In genomic region chr2:154946921-154947320, GRCm38 (mm10) we compare ENCODE assay signal across 21 mouse cellular contexts. TPM values are rescaled to one million over a fixed set of nuclear protein-coding genes. Genes with fewer than 3 reads are reported as not detected.
DNase-seq lines count a peak whose midpoint lies in the region; ATAC-seq and TF ChIP-seq lines count a peak whose summit lies in the region.
"Had no signal": no experiment of that assay in that cellular context is flagged by ENCODE, and none has a peak within 500 bp of the region (broad histone marks: within the 10 kb centered on the region; RNA-seq: fewer than 3 reads in every experiment).

No protein-coding gene starts in this region.

- H3K4me1 ChIP-seq in heart, embryonic 10.5 days = peaks cover 8% of the 10 kb centered on the region; the same call in 1 of the 2 replicates
- peaks cover 2% of the 10 kb centered on the region; the same call in 1 of the 2 replicates for H3K4me1 ChIP-seq in midbrain, embryonic 11.5 days (ENCODE audit: control insufficient read depth, insufficient read depth, low read length)
- H3K4me1 ChIP-seq in midbrain, postnatal 0 days (ENCODE audit: insufficient read depth, low read length) = no peaks in the 10 kb centered on the region
- H3K4me1 ChIP-seq in limb, embryonic 10.5 days = peaks cover 52% of the 10 kb centered on the region

- H3K4me3 ChIP-seq in heart, embryonic 10.5 days = no peak overlapping the region
- no peak overlapping the region for H3K4me3 ChIP-seq in midbrain, embryonic 11.5 days (ENCODE audit: low read depth, low read length)
- H3K4me3 ChIP-seq in midbrain, postnatal 0 days (ENCODE audit: low read depth, low read length) = no peak overlapping the region
- H3K4me3 ChIP-seq in limb, embryonic 10.5 days = no peak overlapping the region

- TF ChIP-seq CTCF in midbrain, postnatal 0 days (IDR thresholded peaks at IDR 0.05) = no peak

- ATAC-seq in midbrain, embryonic 11.5 days (ENCODE audit: low FRiP score) = no peak
- no peak for ATAC-seq in midbrain, postnatal 0 days (ENCODE audit: low FRiP score)
- ATAC-seq: activated CD4-positive, CD25-positive, alpha-beta regulatory T cell, adult 4 months; CD4-positive, CD25-positive, alpha-beta regulatory T cell, adult 4 months; Patski had no signal

- H3K36me3 ChIP-seq in heart, embryonic 10.5 days = no peaks in the 10 kb centered on the region
- no peaks in the 10 kb centered on the region for H3K36me3 ChIP-seq in midbrain, embryonic 11.5 days (ENCODE audit: control insufficient read depth, insufficient read depth, low read length)
- H3K36me3 ChIP-seq in midbrain, postnatal 0 days (ENCODE audit: insufficient read depth, low read length) = no peaks in the 10 kb centered on the region
- H3K36me3 ChIP-seq in limb, embryonic 10.5 days = no peaks in the 10 kb centered on the region
- H3K36me3 ChIP-seq: G1E had no signal

- no peak overlapping the region for H3K27ac ChIP-seq in heart, embryonic 10.5 days
- H3K27ac ChIP-seq in midbrain, embryonic 11.5 days (ENCODE audit: low read depth, low read length) = no peak overlapping the region
- H3K27ac ChIP-seq in midbrain, postnatal 0 days (ENCODE audit: low read depth, low read length) = no peak overlapping the region
- peak overlapping the region; percentile 46; the same call in 1 of the 2 replicates for H3K27ac ChIP-seq in limb, embryonic 10.5 days

- WGBS in heart, embryonic 10.5 days = 83% methylated on average over 3 of the region's 3 CpGs
- 85% methylated on average over 3 of the region's 3 CpGs for WGBS in midbrain, embryonic 11.5 days
- WGBS in midbrain, postnatal 0 days = 89% methylated on average over 3 of the region's 3 CpGs
- 92% methylated on average over 3 of the region's 3 CpGs for WGBS in limb, embryonic 10.5 days

- no peaks in the 10 kb centered on the region for H3K9me3 ChIP-seq in heart, embryonic 10.5 days
- no peaks in the 10 kb centered on the region for H3K9me3 ChIP-seq in midbrain, embryonic 11.5 days (ENCODE audit: control insufficient read depth, low read length)
- no peaks in the 10 kb centered on the region for H3K9me3 ChIP-seq in midbrain, postnatal 0 days (ENCODE audit: low read length)
- no peaks in the 10 kb centered on the region for H3K9me3 ChIP-seq in limb, embryonic 10.5 days (replicated peaks)
- H3K9me3 ChIP-seq: G1E had no signal

- H3K4me2 ChIP-seq in midbrain, embryonic 11.5 days = no peak overlapping the region
- no peak overlapping the region for H3K4me2 ChIP-seq in midbrain, postnatal 0 days (ENCODE audit: low read depth, low read length, poor library complexity, severe bottlenecking)

- no peak overlapping the region for H3K9ac ChIP-seq in midbrain, embryonic 11.5 days (ENCODE audit: low read length)
- no peak overlapping the region for H3K9ac ChIP-seq in midbrain, postnatal 0 days (replicated peaks; ENCODE audit: low read length, poor library complexity, severe bottlenecking)

- peak; percentile 51 for DNase-seq in heart, adult 11 months
- no peak for DNase-seq in heart, embryonic 10.5 days (ENCODE audit: low spot score)
- peak; percentile 51 for DNase-seq in midbrain, embryonic 11.5 days (ENCODE audit: low spot score, missing footprints)
- no peak for DNase-seq in midbrain, postnatal 0 days (ENCODE audit: low spot score)
- no peak for DNase-seq in limb, embryonic 10.5 days (ENCODE audit: low spot score)
- DNase-seq in layer of hippocampus, adult 8-10 months (ENCODE audit: low spot score in 2 of 2) = no peak
- DNase-seq: adrenal gland, adult 2 months; adrenal gland, adult 8-10 months; adrenal gland, postnatal 10 days; adrenal gland, postnatal 14 days; adrenal gland, postnatal 25 days; adrenal gland, postnatal 36 days; B cell, adult 2 months; cerebellum, adult 11 months; cerebellum, adult 11-12 months; cerebellum, adult 18-20 months had no signal

- H3K27me3 ChIP-seq in heart, embryonic 10.5 days (ENCODE audit: insufficient read depth, poor library complexity, severe bottlenecking) = peaks cover 6% of the 10 kb centered on the region; the same call in 1 of the 2 replicates
- H3K27me3 ChIP-seq in midbrain, embryonic 11.5 days (ENCODE audit: control insufficient read depth, insufficient read depth, low read length) = no peaks in the 10 kb centered on the region
- no peaks in the 10 kb centered on the region for H3K27me3 ChIP-seq in midbrain, postnatal 0 days (ENCODE audit: insufficient read depth, low read length)
- 0 out of 2 replicates have a peak, but pooled peaks cover 4% of the 10 kb centered on the region for H3K27me3 ChIP-seq in limb, embryonic 10.5 days (ENCODE audit: low read depth, poor library complexity, severe bottlenecking)
- H3K27me3 ChIP-seq: CH12.LX, Patski had no signal

RNA-seq across cellular contexts. Expression of gene Eif2s2, which starts 54.2 kb away (rescaled TPM):
- 81.0 and 84.0 TPM in 2 replicates for polyA plus RNA-seq in heart, embryonic 10.5 days (2016; fragmentation: Nextera tagmentation; extraction: Ambion mirVana)
- polyA plus RNA-seq in midbrain, embryonic 11.5 days (2014; fragmentation: Nextera tagmentation; extraction: Ambion mirVana) = 135 and 144 TPM in 2 replicates
- 47.8 and 58.1 TPM in 2 replicates for total RNA-seq in midbrain, postnatal 0 days (2014; rRNA removed)
- polyA plus RNA-seq in midbrain, postnatal 0 days (2015; fragmentation: Nextera tagmentation; extraction: Ambion mirVana) = 101 and 114 TPM in 2 replicates
- 122 and 137 TPM in 2 replicates for polyA plus RNA-seq in limb, embryonic 10.5 days (2016; fragmentation: Nextera tagmentation; extraction: Ambion mirVana)
- total RNA-seq in layer of hippocampus, adult 8-10 months (2022) = 10 to 100 TPM; 52.0 to 55.8 (median 52.8) TPM

Comparison
In these comparisons a context has a peak if more than half of its experiments do, and no peak if none do; other contexts are left out.
1. DNase-seq: peak in heart, adult 11 months (single experiment) and midbrain, embryonic 11.5 days (single experiment); none in heart, embryonic 10.5 days (single experiment), midbrain, postnatal 0 days (single experiment), limb, embryonic 10.5 days (single experiment) and layer of hippocampus, adult 8-10 months (0 of 2).